22 mouse cellular contexts compared by ENCODE assay signal in genomic region chr1:184547650-184548235, GRCm38 (mm10).
A peak's percentile ranks its signal among the peaks of the same experiment; 100 is the strongest.
DNase-seq lines count a peak whose midpoint lies in the region; ATAC-seq and TF ChIP-seq lines count a peak whose summit lies in the region.
"Had no signal": no experiment of that assay in that cellular context is flagged by ENCODE, and none has a peak within 500 bp of the region (broad histone marks: within the 10 kb centered on the region; RNA-seq: fewer than 3 reads in every experiment).

No protein-coding gene starts in this region.

- no peak overlapping the region for H3K4me2 ChIP-seq in lung, embryonic 16.5 days (ENCODE audit: low read depth, low read length)
- H3K4me2 ChIP-seq: embryonic facial prominence, embryonic 12.5 days; forebrain, embryonic 13.5 days; forebrain, embryonic 15.5 days had no signal

- TF ChIP-seq CTCF in lung, adult 2 months (IDR thresholded peaks at IDR 0.05; ENCODE audit: insufficient read depth, low read length) = no peak

- no peaks in the 10 kb centered on the region for H3K27me3 ChIP-seq in heart, embryonic 10.5 days (ENCODE audit: insufficient read depth, poor library complexity, severe bottlenecking)
- no peaks in the 10 kb centered on the region for H3K27me3 ChIP-seq in lung, embryonic 16.5 days (ENCODE audit: control insufficient read depth, insufficient read depth, low read depth, low read length)
- H3K27me3 ChIP-seq: embryonic facial prominence, embryonic 12.5 days; forebrain, embryonic 13.5 days; forebrain, embryonic 15.5 days had no signal

- peak; percentile 18 for DNase-seq in embryo, embryonic 10.5 days (ENCODE audit: low spot score)
- no peak for DNase-seq in embryo, embryonic 9.5 days (ENCODE audit: extremely low spot score)
- peak; percentile 63 for DNase-seq in heart, embryonic 10.5 days (ENCODE audit: low spot score)
- DNase-seq in heart, postnatal 36 days = no peak
- no peak for DNase-seq in lung, adult 2 months
- no peak for DNase-seq in cerebellum, adult 11-12 months
- DNase-seq: adrenal gland, adult 2 months; adrenal gland, postnatal 10 days; adrenal gland, postnatal 25 days; B cell, adult 2 months; cerebellum, adult 11 months; cerebellum, adult 2 months; cerebellum, adult 9-10 months; cerebellum, postnatal 10 days; cerebellum, postnatal 25 days; embryo, embryonic 11 days; forebrain, postnatal 0 days had no signal

- H3K4me3 ChIP-seq in heart, embryonic 10.5 days = no peak overlapping the region
- H3K4me3 ChIP-seq in lung, embryonic 16.5 days (ENCODE audit: low read length) = no peak overlapping the region
- no peak overlapping the region for H3K4me3 ChIP-seq in lung, adult 2 months (replicated peaks; ENCODE audit: extremely low read depth, low read depth, low read length)
- H3K4me3 ChIP-seq: embryonic facial prominence, embryonic 10.5 days; embryonic facial prominence, embryonic 12.5 days; forebrain, embryonic 13.5 days; forebrain, embryonic 15.5 days had no signal

- H3K9ac ChIP-seq in lung, embryonic 16.5 days (ENCODE audit: low read length) = no peak overlapping the region
- H3K9ac ChIP-seq: embryonic facial prominence, embryonic 12.5 days; forebrain, embryonic 13.5 days; forebrain, embryonic 15.5 days; forebrain, postnatal 0 days had no signal

- intact Hi-C loops in heart, postnatal 36 days (cut with DNase I) = no loop called here

- H3K4me1 ChIP-seq in heart, embryonic 10.5 days = no peaks in the 10 kb centered on the region
- H3K4me1 ChIP-seq in lung, embryonic 16.5 days (replicated peaks; ENCODE audit: control insufficient read depth, insufficient read depth, low read length) = no peaks in the 10 kb centered on the region
- no peaks in the 10 kb centered on the region for H3K4me1 ChIP-seq in lung, adult 2 months (ENCODE audit: control insufficient read depth, insufficient read depth, low read length)
- H3K4me1 ChIP-seq: embryonic facial prominence, embryonic 10.5 days; embryonic facial prominence, embryonic 12.5 days; forebrain, embryonic 13.5 days; forebrain, embryonic 15.5 days had no signal

- no peaks in the 10 kb centered on the region for H3K9me3 ChIP-seq in heart, embryonic 10.5 days
- no peaks in the 10 kb centered on the region for H3K9me3 ChIP-seq in lung, embryonic 16.5 days (ENCODE audit: control insufficient read depth, low read length)
- H3K9me3 ChIP-seq: embryonic facial prominence, embryonic 10.5 days; embryonic facial prominence, embryonic 12.5 days; forebrain, embryonic 13.5 days; forebrain, embryonic 15.5 days had no signal

- 78% methylated on average over 15 of the region's 15 CpGs for WGBS in heart, embryonic 10.5 days
- 41% methylated on average over 15 of the region's 15 CpGs for WGBS in lung, embryonic 16.5 days
- 63% methylated on average over 15 of the region's 15 CpGs for WGBS in lung, adult 2 months

- H3K36me3 ChIP-seq in heart, embryonic 10.5 days = no peaks in the 10 kb centered on the region
- no peaks in the 10 kb centered on the region for H3K36me3 ChIP-seq in lung, embryonic 16.5 days (ENCODE audit: control insufficient read depth, insufficient read depth, low read length)
- H3K36me3 ChIP-seq: embryonic facial prominence, embryonic 10.5 days; embryonic facial prominence, embryonic 12.5 days; forebrain, embryonic 15.5 days had no signal

- 0 out of 2 replicates have a peak, but pooled peaks have one; percentile 43 for ATAC-seq in lung, embryonic 16.5 days (ENCODE audit: low read depth)
- ATAC-seq: forebrain, embryonic 13.5 days; forebrain, embryonic 15.5 days; forebrain, postnatal 0 days had no signal

- no peak overlapping the region for H3K27ac ChIP-seq in heart, embryonic 10.5 days
- H3K27ac ChIP-seq in lung, embryonic 16.5 days (ENCODE audit: low read length) = no peak overlapping the region
- H3K27ac ChIP-seq: embryonic facial prominence, embryonic 10.5 days; embryonic facial prominence, embryonic 12.5 days; forebrain, embryonic 13.5 days; forebrain, embryonic 15.5 days had no signal

- no peak for TF ChIP-seq POLR2A in lung, adult 2 months (IDR thresholded peaks at IDR 0.05; ENCODE audit: borderline replicate concordance, extremely low read depth, low read depth, low read length)

Comparison
In these comparisons a context has a peak if more than half of its experiments do, and no peak if none do; other contexts are left out.
1. DNase-seq: peak in embryo, embryonic 10.5 days (single experiment) and heart, embryonic 10.5 days (single experiment); none in embryo, embryonic 9.5 days (single experiment), heart, postnatal 36 days (0 of 2), lung, adult 2 months (single experiment) and cerebellum, adult 11-12 months (single experiment).